Mouse (Mus musculus) hindbrain, embryonic 14.5 days (tissue): ENCODE measurements at regions not wholly inside any gene's neighbourhood (a gene's known extent, or its start where the extent isn't known, plus 50 kb on each side); places are given as distances from the start of the nearest gene placed in this dataset.

Source experiments
- ATAC-seq: fragments of 200-750 bp; cut with Nextera tagmentation; 2 replicates; pipeline ENCODE4 v1.8.0; 2017; ENCODE audit warnings: moderate number of reproducible peaks, mild to moderate bottlenecking, moderate TSS enrichment, moderate library complexity; ENCODE audit not compliant: low FRiP score
- DNase-seq: peaks from one replicate; pipeline ENCODE4 v3.0.0-alpha.2; 2015; ENCODE audit warnings: low spot score
- H3K27ac ChIP-seq: fragments of 300-500 bp; sonication (generic); 2 replicates; pipeline ENCODE4 v1.5.1; 2014; ENCODE audit warnings: mild to moderate bottlenecking, moderate library complexity
- H3K27me3 ChIP-seq: fragments of 300-500 bp; sonication (generic); 2 replicates; pipeline ENCODE4 v1.6.1; 2014; ENCODE audit warnings: mild to moderate bottlenecking, low read length, mixed read lengths; ENCODE audit not compliant: control insufficient read depth, insufficient read depth
- H3K36me3 ChIP-seq: fragments of 300-500 bp; sonication (generic); replicated peaks from 2 replicates; pipeline ENCODE4 v1.6.1; 2014; ENCODE audit not compliant: control insufficient read depth, insufficient read depth
- H3K4me1 ChIP-seq: fragments of 300-500 bp; sonication (generic); replicated peaks from 2 replicates; pipeline ENCODE4 v1.6.1; 2014; ENCODE audit warnings: antibody characterized with exemption, low read length, mixed read lengths; ENCODE audit not compliant: control insufficient read depth, insufficient read depth
- H3K4me2 ChIP-seq: fragments of 300-500 bp; sonication (generic); replicated peaks from 2 replicates; pipeline ENCODE4 v1.6.1; 2014; ENCODE audit warnings: mild to moderate bottlenecking, moderate library complexity
- H3K4me3 ChIP-seq: fragments of 300-500 bp; sonication (generic); replicated peaks from 2 replicates; pipeline ENCODE4 v1.5.1; 2014; ENCODE audit warnings: mild to moderate bottlenecking, low read length
- H3K9ac ChIP-seq: fragments of 300-500 bp; sonication (generic); 2 replicates; pipeline ENCODE4 v1.6.1; 2014
- H3K9me3 ChIP-seq: fragments of 300-500 bp; sonication (generic); 2 replicates; pipeline ENCODE4 v1.6.1; 2016; ENCODE audit warnings: low read length; ENCODE audit not compliant: control insufficient read depth
- WGBS: fragments of 180-500 bp; shearing (Covaris S2); extraction: QIAGEN DNeasy Blood & Tissue Kit; methylation state at CpG from one replicate; pipeline ENCODE4 v1.1.7; 2014; 5-methylcytosine and 5-hydroxymethylcytosine counted together

DNA sequence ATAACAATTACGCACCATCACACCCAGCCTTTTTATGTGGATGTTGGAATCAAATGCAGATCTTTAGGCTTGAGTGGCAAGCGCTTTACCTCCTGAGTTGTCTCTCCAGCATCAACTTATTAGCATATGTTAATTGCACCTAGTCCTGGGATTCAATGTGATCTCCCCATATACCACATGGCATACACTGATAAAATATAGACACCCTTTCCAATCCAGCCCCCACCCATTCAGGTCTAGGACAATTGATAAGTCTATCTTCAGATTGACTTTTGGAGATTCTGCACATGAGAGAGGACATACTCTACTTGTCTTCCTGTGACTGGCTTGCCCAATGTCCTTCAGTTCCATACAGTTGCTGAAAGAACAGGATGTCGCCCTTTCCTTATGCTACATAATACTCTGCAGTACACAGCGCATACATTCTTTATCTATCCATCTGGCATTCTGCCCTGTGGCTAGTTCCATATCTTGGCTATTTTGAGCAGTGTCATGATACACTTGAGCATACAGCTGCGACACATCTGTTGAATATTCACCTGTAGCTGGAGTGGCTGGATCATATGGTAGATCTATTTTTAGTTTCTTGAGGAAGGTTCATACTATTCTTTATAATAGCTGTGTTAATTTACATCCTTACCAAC, 120.3 kb downstream of the Gsdmc2 start:
- no peak for ATAC-seq
- WGBS: 94% methylated on average over 5 of the region's 5 CpGs
- Histone ChIP-seq H3K27ac (no peak overlapping the region), H3K27me3 (no peaks in the 10 kb centered on the region), H3K4me3 (no peak overlapping the region), H3K4me2 (no peak overlapping the region), H3K36me3 (no peaks in the 10 kb centered on the region), H3K4me1 (no peaks in the 10 kb centered on the region), H3K9me3 (no peaks in the 10 kb centered on the region), H3K9ac (no peak overlapping the region)
- DNase-seq: no peak

GRCm38 (mm10) chr15:63722991-63723390, 122.0 kb downstream of the Gsdmc2 start:
- DNase-seq: no peak
- 62% methylated on average over 9 of the region's 9 CpGs for WGBS
- H3K27ac ChIP-seq: no peak overlapping the region

DNA sequence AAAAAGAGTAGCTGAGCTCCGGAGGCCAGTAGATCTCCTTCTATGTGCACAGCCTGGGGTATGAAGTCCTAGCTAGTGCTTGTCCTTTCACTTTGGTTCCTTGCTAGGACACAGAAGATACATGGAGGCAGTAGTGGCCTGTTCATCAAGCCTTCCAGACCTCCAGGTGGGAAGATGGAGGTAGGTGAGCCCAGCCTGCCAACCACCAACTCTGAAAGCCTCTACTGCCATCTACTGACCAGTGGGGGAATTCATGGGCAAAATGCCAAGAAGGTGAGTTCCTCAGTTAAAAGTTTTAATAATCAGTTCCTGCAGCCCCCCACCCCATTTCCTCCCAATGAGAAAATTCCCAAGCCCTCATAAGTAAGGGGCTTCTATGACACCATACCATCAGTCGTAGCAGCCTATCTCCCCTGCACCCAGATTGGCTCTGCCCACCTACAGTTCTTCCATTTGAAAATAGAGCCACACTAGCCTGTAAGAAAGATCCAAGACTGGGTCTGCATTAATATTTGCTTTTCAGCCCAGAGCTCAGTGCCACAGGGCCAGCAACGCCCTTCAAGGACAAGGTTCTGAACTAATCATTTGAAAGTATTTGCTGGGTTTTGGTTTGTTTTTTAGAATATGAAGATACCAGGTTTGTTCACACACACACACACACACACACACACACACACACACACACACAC, 123.2 kb downstream of the Gsdmc2 start:
- H3K9ac ChIP-seq: no peak overlapping the region
- no peak overlapping the region for H3K4me2 ChIP-seq
- no peaks in the 10 kb centered on the region for H3K36me3 ChIP-seq
- H3K4me1 ChIP-seq: no peaks in the 10 kb centered on the region
- no peaks in the 10 kb centered on the region for H3K9me3 ChIP-seq
- WGBS: 66% methylated on average over 3 of the region's 3 CpGs
- DNase-seq (peak; percentile 47), ATAC-seq (no peak)
- H3K4me3 ChIP-seq: no peak overlapping the region
- no peaks in the 10 kb centered on the region for H3K27me3 ChIP-seq
- no peak overlapping the region for H3K27ac ChIP-seq

More at GRCm38 (mm10) chr15:63722991-63723390, 122.0 kb downstream of the Gsdmc2 start:
- H3K9me3 ChIP-seq: no peaks in the 10 kb centered on the region
- H3K36me3 ChIP-seq: no peaks in the 10 kb centered on the region
- H3K4me1 ChIP-seq: no peaks in the 10 kb centered on the region
- H3K9ac ChIP-seq: no peak overlapping the region
- H3K4me2 ChIP-seq: no peak overlapping the region
- ATAC-seq: no peak
- H3K27me3 ChIP-seq: no peaks in the 10 kb centered on the region
- no peak overlapping the region for H3K4me3 ChIP-seq

- no peak overlapping the region for H3K4me2 ChIP-seq
- no peak for ATAC-seq
- WGBS: 94% methylated on average over 8 of the region's 8 CpGs
These were observed 127.2 kb downstream of the Gsdmc2 start for GRCm38 (mm10) chr15:63717812-63718211.

GRCm38 (mm10) chr15:63713697-63714096, 131.3 kb downstream of the Gsdmc2 start:
- no peaks in the 10 kb centered on the region for H3K9me3 ChIP-seq
- H3K4me1 ChIP-seq: no peaks in the 10 kb centered on the region
- no peaks in the 10 kb centered on the region for H3K27me3 ChIP-seq
- WGBS: 89% methylated on average over 3 of the region's 3 CpGs
- no peak overlapping the region for H3K27ac ChIP-seq
- no peaks in the 10 kb centered on the region for H3K36me3 ChIP-seq
- no peak overlapping the region for H3K4me3 ChIP-seq
- H3K9ac ChIP-seq: no peak overlapping the region
- H3K4me2 ChIP-seq: no peak overlapping the region
- DNase-seq (no peak), ATAC-seq (no peak)

More at GRCm38 (mm10) chr15:63717812-63718211, 127.2 kb downstream of the Gsdmc2 start:
- H3K27ac ChIP-seq: no peak overlapping the region
- no peak overlapping the region for H3K4me3 ChIP-seq
- H3K36me3 ChIP-seq: no peaks in the 10 kb centered on the region
- no peak overlapping the region for H3K9ac ChIP-seq
- H3K9me3 ChIP-seq: no peaks in the 10 kb centered on the region
- no peaks in the 10 kb centered on the region for H3K27me3 ChIP-seq
- H3K4me1 ChIP-seq: no peaks in the 10 kb centered on the region
- no peak for DNase-seq

DNA sequence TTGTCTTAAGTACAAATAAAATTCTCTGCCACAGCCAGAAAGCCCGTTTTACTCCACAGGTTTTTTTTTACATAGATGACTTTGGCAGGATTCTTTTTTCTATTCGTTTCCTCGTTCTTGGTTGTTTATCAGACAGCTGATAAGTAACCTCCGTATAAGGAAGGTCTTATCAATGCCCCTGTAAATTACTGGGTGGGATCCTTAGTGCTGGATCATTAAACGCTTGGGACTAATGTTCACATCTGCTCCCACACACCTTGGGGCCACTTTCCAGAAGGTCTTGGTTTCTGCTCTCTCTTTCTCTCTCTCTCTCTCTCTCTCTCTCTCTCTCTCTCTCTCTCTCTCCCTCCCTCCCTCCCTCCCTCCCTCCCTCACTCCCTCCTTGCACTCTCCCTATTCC, 134.6 kb downstream of the Gsdmc2 start:
- DNase-seq (no peak), ATAC-seq (no peak)
- no peak overlapping the region for H3K4me2 ChIP-seq
- no peak overlapping the region for H3K9ac ChIP-seq
- no peaks in the 10 kb centered on the region for H3K9me3 ChIP-seq
- H3K4me1 ChIP-seq: no peaks in the 10 kb centered on the region
- no peak overlapping the region for H3K4me3 ChIP-seq
- WGBS: 77% methylated on average over 5 of the region's 5 CpGs
- H3K27ac ChIP-seq: no peak overlapping the region
- no peaks in the 10 kb centered on the region for H3K27me3 ChIP-seq
- H3K36me3 ChIP-seq: no peaks in the 10 kb centered on the region

DNA sequence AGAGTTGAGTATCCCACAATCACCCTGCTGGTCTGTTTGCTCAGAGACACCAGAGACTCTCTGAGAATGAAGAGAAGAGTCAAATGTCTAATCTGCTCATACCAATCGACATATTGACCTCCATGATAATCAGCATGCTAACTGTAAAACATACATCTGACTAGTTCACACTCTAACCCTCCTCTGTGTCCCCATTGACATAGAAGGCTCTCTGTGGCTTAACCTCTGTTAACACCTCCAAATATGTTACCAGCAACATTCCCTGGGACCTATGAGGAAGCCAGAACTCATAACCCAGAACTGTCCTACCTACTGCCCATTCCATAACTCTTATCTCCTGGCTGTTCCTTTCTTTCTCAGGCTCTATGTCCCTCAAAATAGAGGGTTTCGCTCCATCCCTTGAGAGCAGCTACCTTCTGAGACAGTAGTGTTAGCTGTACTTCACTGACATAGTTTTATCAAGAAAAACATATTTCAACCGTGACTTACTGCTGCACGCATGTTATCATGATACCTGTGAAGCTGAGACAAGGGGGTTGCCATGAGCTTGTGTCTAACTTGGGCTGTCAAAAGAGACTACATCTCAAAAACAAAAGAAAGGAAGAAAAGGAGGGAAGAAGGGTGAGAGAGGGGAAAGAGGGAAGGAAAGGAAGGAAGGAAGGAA, 135.6 kb downstream of the Gsdmc2 start:
- H3K9ac ChIP-seq: no peak overlapping the region
- ATAC-seq (no peak), DNase-seq (no peak)
- no peaks in the 10 kb centered on the region for H3K36me3 ChIP-seq
- H3K4me1 ChIP-seq: no peaks in the 10 kb centered on the region
- H3K4me3 ChIP-seq: no peak overlapping the region
- H3K27ac ChIP-seq: no peak overlapping the region
- no peaks in the 10 kb centered on the region for H3K9me3 ChIP-seq
- H3K4me2 ChIP-seq: no peak overlapping the region
- WGBS: 92% methylated on average over 4 of the region's 4 CpGs
- no peaks in the 10 kb centered on the region for H3K27me3 ChIP-seq

GRCm38 (mm10) chr15:63704636-63705035, 140.3 kb downstream of the Gsdmc2 start:
- H3K4me3 ChIP-seq: no peak overlapping the region
- no peak overlapping the region for H3K9ac ChIP-seq
- DNase-seq (no peak), ATAC-seq (no peak)
- no peaks in the 10 kb centered on the region for H3K4me1 ChIP-seq
- no peak overlapping the region for H3K4me2 ChIP-seq
- no peak overlapping the region for H3K27ac ChIP-seq
- H3K27me3 ChIP-seq: no peaks in the 10 kb centered on the region
- WGBS: 89% methylated on average over 8 of the region's 8 CpGs
- H3K36me3 ChIP-seq: no peaks in the 10 kb centered on the region
- no peaks in the 10 kb centered on the region for H3K9me3 ChIP-seq

DNA sequence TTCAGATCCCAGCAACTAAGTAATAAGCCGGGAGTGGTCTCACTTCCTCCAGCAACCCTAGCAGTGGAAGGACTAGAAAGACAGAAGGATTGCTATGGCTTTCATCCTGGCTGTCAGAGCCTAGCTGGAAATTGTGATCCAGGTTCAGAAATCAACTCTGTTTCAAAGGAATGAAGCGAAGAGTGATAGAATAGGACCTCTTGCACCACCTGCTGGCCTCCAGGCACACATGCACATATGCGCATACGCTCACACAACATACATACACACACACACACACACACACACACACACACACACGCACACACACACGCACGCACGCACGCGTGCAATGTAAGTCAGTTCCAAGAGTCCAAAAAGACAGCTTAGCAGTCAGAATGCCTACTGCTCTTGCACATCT, 147.1 kb downstream of the Gsdmc2 start:
- WGBS: 94% methylated on average over 10 of the region's 10 CpGs
- no peak overlapping the region for H3K4me3 ChIP-seq
- H3K9ac ChIP-seq: no peak overlapping the region
- no peaks in the 10 kb centered on the region for H3K9me3 ChIP-seq
- no peaks in the 10 kb centered on the region for H3K4me1 ChIP-seq
- no peak for ATAC-seq
- H3K27ac ChIP-seq: no peak overlapping the region
- H3K27me3 ChIP-seq: no peaks in the 10 kb centered on the region
- H3K4me2 ChIP-seq: no peak overlapping the region
- DNase-seq: no peak
- no peaks in the 10 kb centered on the region for H3K36me3 ChIP-seq
